Mouse (Mus musculus): ENCODE results near the gene Inpp5d.

DNA sequence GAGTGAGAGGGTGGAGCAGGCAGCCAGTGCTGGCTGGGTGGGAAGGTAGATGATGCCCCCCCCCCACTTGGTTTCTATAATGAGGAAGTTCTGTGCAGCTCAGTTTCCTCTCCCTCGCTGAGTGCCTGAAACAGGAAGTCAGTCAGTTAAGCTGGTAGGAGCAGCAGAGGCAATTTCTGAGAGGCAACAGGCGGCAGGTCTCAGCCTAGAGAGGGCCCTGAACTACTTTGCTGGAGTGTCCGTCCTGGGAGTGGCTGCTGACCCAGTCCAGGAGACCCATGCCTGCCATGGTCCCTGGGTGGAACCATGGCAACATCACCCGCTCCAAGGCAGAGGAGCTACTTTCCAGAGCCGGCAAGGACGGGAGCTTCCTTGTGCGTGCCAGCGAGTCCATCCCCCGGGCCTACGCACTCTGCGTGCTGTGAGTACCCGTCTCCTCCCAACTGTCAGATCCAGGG, at the start of gene Inpp5d:
- TF ChIP-seq CTCF (IDR thresholded peaks at IDR 0.05; ENCODE audit: extremely low read depth, insufficient read depth, insufficient read length, insufficient replicate concordance), result no peak
- TF ChIP-seq POLR2A (IDR thresholded peaks at IDR 0.05; ENCODE audit: low read depth, low read length), result peak; percentile 90
